Mouse (Mus musculus) heart, postnatal 0 days (tissue): ENCODE results near the gene Arhgef12.

Experiments
- CTCF ChIP-seq: IDR thresholded peaks from 2 replicates; pipeline ENCODE4 v1.5.1; 2016; ENCODE audit warnings: antibody characterized with exemption, control low read depth, low read depth
- EP300 ChIP-seq: IDR thresholded peaks from 2 replicates; pipeline ENCODE4 v1.6.1; 2016; ENCODE audit warnings: antibody characterized with exemption, low read depth

- TF ChIP-seq EP300 (no peak), CTCF (no peak)
These were observed 22.3 kb downstream of the Arhgef12 start for GRCm38 (mm10) chr9:43084496-43085362.
